Mouse (Mus musculus) heart, postnatal 0 days (tissue): ENCODE measurements around the gene Tmc7. TPM values are rescaled to one million over a fixed set of nuclear protein-coding genes. Genes with fewer than 3 reads are reported as not detected.

ENCODE experiments used
- ATAC-seq: fragments of 200-750 bp; cut with Nextera tagmentation; 2 replicates; pipeline ENCODE4 v1.8.0; 2017; ENCODE audit warnings: low read depth, moderate number of reproducible peaks, moderate library complexity; ENCODE audit not compliant: insufficient read depth
- DNase-seq: peaks from one replicate; pipeline ENCODE4 v3.0.0-alpha.2; 2016; ENCODE audit warnings: low spot score
- H3K27ac ChIP-seq: fragments of 300-500 bp; sonication (generic); 2 replicates; pipeline ENCODE4 v1.5.1; 2014; ENCODE audit warnings: low read depth, mild to moderate bottlenecking
- H3K27me3 ChIP-seq: fragments of 300-500 bp; sonication (generic); 2 replicates; pipeline ENCODE4 v1.6.1; 2014; ENCODE audit warnings: low read length, mixed read lengths; ENCODE audit not compliant: control insufficient read depth, insufficient read depth
- H3K36me3 ChIP-seq: fragments of 300-500 bp; sonication (generic); replicated peaks from 2 replicates; pipeline ENCODE4 v1.6.1; 2014; ENCODE audit warnings: low read length, mixed read lengths; ENCODE audit not compliant: control insufficient read depth, insufficient read depth
- H3K4me1 ChIP-seq: fragments of 300-500 bp; sonication (generic); 2 replicates; pipeline ENCODE4 v1.6.1; 2014; ENCODE audit warnings: antibody characterized with exemption; ENCODE audit not compliant: control insufficient read depth, insufficient read depth
- H3K4me2 ChIP-seq: fragments of 300-500 bp; sonication (generic); 2 replicates; pipeline ENCODE4 v1.6.1; 2014; ENCODE audit warnings: low read depth, mild to moderate bottlenecking, low read length, moderate library complexity
- H3K4me3 ChIP-seq: fragments of 300-500 bp; sonication (generic); 2 replicates; pipeline ENCODE4 v1.5.1; 2014; ENCODE audit warnings: low read depth, low read length
- H3K9ac ChIP-seq: fragments of 300-500 bp; sonication (generic); replicated peaks from 2 replicates; pipeline ENCODE4 v1.6.1; 2014; ENCODE audit warnings: low read depth, low read length, mixed read lengths
- H3K9me3 ChIP-seq: fragments of 300-500 bp; sonication (generic); replicated peaks from 2 replicates; pipeline ENCODE4 v1.6.1; 2016; ENCODE audit warnings: low read length; ENCODE audit not compliant: control insufficient read depth
- CTCF ChIP-seq: IDR thresholded peaks from 2 replicates; pipeline ENCODE4 v1.5.1; 2016; ENCODE audit warnings: antibody characterized with exemption, control low read depth, low read depth
- EP300 ChIP-seq: IDR thresholded peaks from 2 replicates; pipeline ENCODE4 v1.6.1; 2016; ENCODE audit warnings: antibody characterized with exemption, low read depth
- WGBS: fragments of 180-500 bp; shearing (Covaris S2); extraction: QIAGEN DNeasy Blood & Tissue Kit; methylation state at CpG from one replicate; pipeline ENCODE4 v1.1.7; 2014; 5-methylcytosine and 5-hydroxymethylcytosine counted together
- polyA plus RNA-seq: library from polyadenylated mRNA; unstranded; fragments of >200 nt; fragmentation: Nextera tagmentation; extraction: Ambion mirVana; gene quantifications from 2 replicates; pipeline ENCODE4 v1.2.1, GENCODE M21; 2015
- total RNA-seq: library from RNA; depleted of rRNA; stranded (reverse); fragments of >200 nt; gene quantifications from 2 replicates; pipeline ENCODE4 v1.2.3, GENCODE M21; 2014; ENCODE audit warnings: low replicate concordance

The Tmc7 gene
- total and polyA plus RNA-seq, 2 experiments from 2014 or later: 3.2 to 3.6 TPM

DNA sequence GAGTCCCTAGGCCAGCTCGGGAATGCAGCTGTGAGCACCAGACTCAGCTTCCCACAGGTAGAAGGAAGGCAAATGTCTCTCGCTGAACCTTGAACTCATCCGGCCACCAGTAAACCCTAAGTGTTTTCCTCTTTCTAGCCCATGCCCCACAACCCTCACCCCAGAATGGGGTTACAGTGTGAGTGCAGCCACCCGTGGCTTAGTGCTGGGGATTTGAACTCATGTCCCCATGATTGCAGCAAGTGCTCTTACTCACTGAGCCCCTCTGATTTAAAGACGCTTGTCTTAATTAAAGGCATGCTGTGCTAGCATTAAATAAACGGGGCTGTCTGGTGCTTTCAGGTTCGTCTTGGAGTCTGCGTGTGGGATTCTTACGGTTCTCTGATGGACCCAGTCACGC is 10.1 kb upstream of the Tmc7 start:
- H3K36me3 ChIP-seq: no peaks in the 10 kb centered on the region
- ATAC-seq: no peak
- no peak overlapping the region for H3K9ac ChIP-seq
- DNase-seq: no peak
- no peak overlapping the region for H3K27ac ChIP-seq
- TF ChIP-seq CTCF: no peak
- no peak for TF ChIP-seq EP300
- 25% methylated on average over 10 of the region's 10 CpGs for WGBS
- H3K9me3 ChIP-seq: no peaks in the 10 kb centered on the region
- H3K4me2 ChIP-seq: peak overlapping the region; percentile 31
- peaks cover 65% of the 10 kb centered on the region for H3K27me3 ChIP-seq
- peaks cover 4% of the 10 kb centered on the region; the same call in 1 of the 2 replicates for H3K4me1 ChIP-seq
- H3K4me3 ChIP-seq: no peak overlapping the region

DNA sequence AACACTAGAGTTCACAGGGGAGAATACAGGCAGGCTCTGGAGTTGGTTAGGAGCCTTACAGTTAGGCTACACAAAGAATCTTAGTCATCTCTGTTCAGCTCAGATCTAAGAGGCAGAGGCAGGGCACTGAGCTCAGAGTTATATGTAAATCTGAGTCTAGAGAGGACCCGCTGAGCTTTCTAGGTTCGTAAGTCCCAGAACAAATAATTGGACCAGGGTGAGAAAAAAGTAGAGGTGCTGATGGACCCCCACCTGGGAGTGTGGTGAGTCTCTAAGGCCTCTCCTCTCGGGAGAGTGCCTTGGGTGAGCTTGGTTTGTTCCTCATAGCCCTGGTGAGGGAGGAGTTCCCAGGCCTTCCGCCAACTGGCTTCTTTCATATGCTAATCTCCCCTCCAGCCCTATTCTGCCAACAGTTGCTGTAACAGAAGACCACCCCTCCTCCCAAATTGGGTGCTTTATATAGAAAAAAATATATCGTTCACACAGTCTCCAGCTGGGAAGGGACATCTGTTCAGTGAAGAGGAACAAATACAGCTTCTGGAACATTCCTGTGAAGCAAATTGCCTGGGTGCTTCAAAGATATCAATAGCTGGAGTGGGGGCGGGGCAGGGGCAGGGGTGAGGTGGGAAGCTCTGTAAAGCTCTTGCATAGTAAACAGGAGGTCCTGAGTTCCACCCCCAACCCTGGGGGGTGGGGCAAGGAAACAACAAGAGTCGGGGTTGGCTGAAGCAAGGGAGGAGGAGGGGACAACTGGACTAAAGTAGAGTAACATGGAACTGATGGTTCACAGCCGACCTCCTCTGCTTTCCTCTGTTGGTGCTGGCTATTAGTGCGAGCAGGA is 9.3 kb upstream of the Tmc7 start:
- H3K9ac ChIP-seq: no peak overlapping the region

GRCm38 (mm10) chr7:118592146-118592545 is 7.6 kb upstream of the Tmc7 start:
- TF ChIP-seq CTCF: no peak
- no peak for TF ChIP-seq EP300
- no peak for DNase-seq
- no peaks in the 10 kb centered on the region for H3K9me3 ChIP-seq
- ATAC-seq: no peak
- no peak overlapping the region for H3K4me2 ChIP-seq
- no peaks in the 10 kb centered on the region for H3K36me3 ChIP-seq
- H3K4me1 ChIP-seq: peaks cover 4% of the 10 kb centered on the region; the same call in 1 of the 2 replicates
- H3K4me3 ChIP-seq: no peak overlapping the region
- 35% methylated on average over 6 of the region's 6 CpGs for WGBS
- H3K27ac ChIP-seq: no peak overlapping the region
- H3K9ac ChIP-seq: no peak overlapping the region
- H3K27me3 ChIP-seq: peaks cover 45% of the 10 kb centered on the region

More for the DNA sequence above, 9.3 kb upstream of the Tmc7 start:
- no peaks in the 10 kb centered on the region for H3K36me3 ChIP-seq
- DNase-seq: no peak
- no peak overlapping the region for H3K4me3 ChIP-seq
- peak; percentile 34; the same call in 1 of the 2 replicates for ATAC-seq
- H3K27ac ChIP-seq: no peak overlapping the region
- H3K9me3 ChIP-seq: no peaks in the 10 kb centered on the region
- H3K27me3 ChIP-seq: peaks cover 61% of the 10 kb centered on the region
- TF ChIP-seq EP300 (no peak), CTCF (no peak)
- H3K4me2 ChIP-seq: no peak overlapping the region
- 22% methylated on average over 9 of the region's 9 CpGs for WGBS
- peaks cover 4% of the 10 kb centered on the region; the same call in 1 of the 2 replicates for H3K4me1 ChIP-seq

- no peak for ATAC-seq
Measured at GRCm38 (mm10) chr7:118590726-118591305, 6.3 kb upstream of the Tmc7 start.

GRCm38 (mm10) chr7:118585856-118586255 is 1.3 kb upstream of the Tmc7 start:
- ATAC-seq: peak; percentile 84
- Histone ChIP-seq H3K4me2 (no peak overlapping the region), H3K9me3 (peaks cover 2% of the 10 kb centered on the region; the same call in 1 of the 2 replicates), H3K27me3 (0 out of 2 replicates have a peak, but pooled peaks cover 5% of the 10 kb centered on the region), H3K27ac (peak overlapping the region; percentile 52; the same call in 1 of the 2 replicates), H3K4me1 (peaks cover 2% of the 10 kb centered on the region; the same call in 1 of the 2 replicates), H3K9ac (no peak overlapping the region), H3K4me3 (no peak overlapping the region), H3K36me3 (no peaks in the 10 kb centered on the region)
- peak; percentile 81 for DNase-seq
- 0 out of 2 replicates have a peak, but pooled peaks have one; percentile 10 for TF ChIP-seq CTCF
- no peak for TF ChIP-seq EP300
- 34% methylated on average over 6 of the region's 6 CpGs for WGBS

More at GRCm38 (mm10) chr7:118590726-118591305, 6.3 kb upstream of the Tmc7 start:
- H3K4me2 ChIP-seq: no peak overlapping the region
- no peak overlapping the region for H3K4me3 ChIP-seq
- 84% methylated on average over 5 of the region's 5 CpGs for WGBS
- H3K4me1 ChIP-seq: peaks cover 4% of the 10 kb centered on the region; the same call in 1 of the 2 replicates
- H3K27me3 ChIP-seq: peaks cover 32% of the 10 kb centered on the region
- H3K36me3 ChIP-seq: no peaks in the 10 kb centered on the region
- H3K9me3 ChIP-seq: no peaks in the 10 kb centered on the region
- TF ChIP-seq EP300: no peak
- TF ChIP-seq CTCF: no peak
- H3K9ac ChIP-seq: no peak overlapping the region
- H3K27ac ChIP-seq: no peak overlapping the region
- DNase-seq: no peak
